Mouse (Mus musculus) frontal cortex, adult 2 months (tissue): Measurements from ENCODE around the gene Fbxo46. TPM values are rescaled to one million over a fixed set of nuclear protein-coding genes. Genes with fewer than 3 reads are reported as not detected.
"Not testable (repeated sequence)": the region's sequence is repeated elsewhere in the genome, so short reads cannot be mapped to it uniquely, and the experiment has no call there.

ENCODE experiments used
- DNase-seq, 2 experiments: peaks; one replicate each; pipeline ENCODE4 v3.0.0; 2022; ENCODE audit warnings: low spot score in 1 of 2; ENCODE audit errors: extremely low spot score in 1 of 2
- polyA plus RNA-seq: library from polyadenylated mRNA; depleted of rRNA; stranded (reverse); fragments of >200 nt; gene quantifications from 2 replicates; pipeline ENCODE4 v1.2.3, GENCODE M21; 2012

Gene Fbxo46
- polyA plus RNA-seq, 1 experiment = 8.4 TPM

- DNase-seq = no peak
Measured at GRCm38 (mm10) chr7:19129396-19129795, 9.7 kb downstream of the Fbxo46 start.

DNA sequence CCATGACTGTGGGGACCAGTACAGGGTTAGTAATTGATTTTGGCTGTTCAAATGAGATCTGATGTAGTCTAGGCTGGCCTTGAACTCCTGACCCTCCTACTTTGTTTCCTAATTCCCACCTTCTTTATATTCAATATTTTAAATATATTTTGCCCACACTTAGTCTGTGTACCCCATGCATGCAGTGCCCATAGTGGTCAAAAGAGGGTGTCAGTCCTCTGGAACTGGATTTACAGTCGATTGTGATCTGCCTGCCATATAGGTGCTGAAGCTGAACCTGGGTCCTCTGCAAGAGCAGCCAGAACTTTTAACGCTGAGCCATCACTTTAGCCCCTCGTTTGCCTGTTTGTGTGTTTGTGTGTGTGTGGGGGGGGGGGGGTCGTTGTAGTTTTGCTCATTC, 11.0 kb downstream of the Fbxo46 start:
- DNase-seq = no peak

DNA sequence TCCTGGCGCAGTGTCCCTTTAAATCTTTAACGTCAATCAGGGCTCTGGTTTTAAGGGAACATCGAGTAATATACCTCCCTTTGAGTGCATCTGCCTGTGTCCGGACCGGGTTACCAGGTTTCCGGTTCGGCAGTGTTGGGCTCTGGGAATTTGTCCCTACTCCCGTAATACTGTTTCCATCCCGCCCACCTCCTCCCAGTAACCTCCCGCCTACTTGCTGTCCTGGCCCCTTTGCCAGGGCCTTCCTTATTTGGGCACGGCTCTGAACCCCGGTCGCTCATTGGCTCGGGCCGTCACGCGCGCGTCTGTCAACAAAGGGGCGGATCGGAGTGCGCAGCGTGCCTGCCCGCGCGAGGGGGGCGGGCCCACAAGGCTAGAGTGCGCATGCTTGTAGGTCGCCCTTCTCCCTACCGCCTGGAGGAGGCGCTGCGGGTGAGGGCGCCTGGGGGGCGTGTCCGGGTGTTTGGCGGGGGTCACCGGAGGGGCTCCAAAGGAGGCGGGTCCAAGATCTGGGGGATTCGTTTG, 11.7 kb downstream of the Fbxo46 start:
- DNase-seq = peak; percentile 96 to 97

GRCm38 (mm10) chr7:19136168-19136567, 16.5 kb downstream of the Fbxo46 start:
- DNase-seq = no peak

DNA sequence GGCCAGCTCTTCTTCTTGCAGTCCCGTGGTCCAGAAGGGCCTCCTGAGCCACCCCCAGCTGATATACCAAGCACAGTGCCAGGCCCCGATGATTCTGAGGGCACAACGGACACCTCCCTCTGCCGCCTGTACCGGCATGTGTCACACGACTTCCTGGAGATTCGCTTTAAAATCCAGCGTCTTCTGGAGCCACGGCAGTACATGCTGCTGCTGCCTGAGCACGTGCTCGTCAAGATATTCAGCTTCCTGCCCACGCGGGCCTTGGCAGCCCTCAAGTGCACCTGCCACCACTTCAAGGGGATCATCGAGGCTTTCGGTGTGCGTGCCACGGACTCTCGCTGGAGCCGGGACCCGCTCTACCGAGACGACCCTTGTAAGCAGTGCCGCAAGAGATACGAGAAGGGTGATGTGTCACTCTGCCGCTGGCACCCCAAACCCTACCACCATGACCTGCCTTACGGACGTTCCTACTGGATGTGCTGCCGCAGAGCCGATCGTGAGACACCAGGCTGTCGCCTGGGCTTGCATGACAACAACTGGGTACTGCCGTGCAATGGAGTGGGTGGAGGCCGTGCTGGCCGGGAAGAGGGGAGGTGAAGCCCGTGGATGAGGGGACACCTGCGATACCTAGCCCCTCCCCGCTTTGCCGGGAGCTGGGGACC, 17.1 kb downstream of the Fbxo46 start:
- DNase-seq = peak; percentile 60 to 66

DNA sequence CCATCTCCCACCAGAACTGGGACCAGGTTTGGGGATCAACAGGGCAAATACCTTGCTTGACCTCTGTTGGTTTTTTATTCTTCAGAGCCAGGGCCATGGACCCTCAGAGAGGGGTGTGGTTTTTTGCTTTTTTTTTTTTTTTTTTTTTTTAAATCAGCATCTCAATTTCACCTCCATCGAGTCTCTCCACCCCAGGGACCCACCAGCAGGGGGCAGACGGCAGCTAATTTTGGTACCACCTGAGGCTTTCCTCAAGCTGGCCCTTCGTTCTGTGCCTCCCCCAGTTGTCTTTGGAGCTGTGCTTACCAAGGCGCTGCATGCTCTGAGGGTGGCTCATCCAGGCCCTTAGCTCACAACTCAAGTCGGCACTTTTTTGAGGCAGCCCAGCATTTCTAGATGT, 17.7 kb downstream of the Fbxo46 start:
- DNase-seq = peak in 1 of 2 experiments; percentile 79

GRCm38 (mm10) chr7:19146793-19147192, 27.1 kb downstream of the Fbxo46 start:
- DNase-seq = no peak

DNA sequence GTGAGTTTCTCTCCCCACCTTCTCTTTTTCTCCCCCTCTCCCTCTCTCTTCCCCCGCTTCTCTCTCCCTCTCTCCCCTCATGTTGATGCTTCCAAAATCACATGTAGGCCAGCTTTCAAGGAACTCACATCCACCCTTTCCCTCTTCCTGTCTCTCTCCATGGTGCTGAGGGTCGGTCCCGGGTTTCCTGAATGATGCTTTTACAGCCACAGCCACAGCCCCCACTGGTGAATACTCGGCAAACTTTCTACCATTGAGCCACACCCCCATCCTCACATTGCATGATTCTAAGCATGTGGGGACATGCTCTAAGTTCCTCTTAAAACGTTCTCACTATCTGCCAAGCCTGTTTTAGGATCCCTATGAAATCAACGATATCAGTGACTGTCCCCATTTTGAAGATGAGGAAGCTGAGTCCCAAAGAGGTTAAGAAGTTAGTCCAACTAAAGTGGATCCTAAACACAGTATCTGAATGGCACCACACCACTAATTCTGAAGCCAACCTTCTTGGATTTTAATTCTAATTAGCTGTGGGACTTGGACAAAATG, 27.9 kb downstream of the Fbxo46 start:
- DNase-seq = no peak

GRCm38 (mm10) chr7:19148180-19148874, 28.7 kb downstream of the Fbxo46 start:
- DNase-seq = no peak

DNA sequence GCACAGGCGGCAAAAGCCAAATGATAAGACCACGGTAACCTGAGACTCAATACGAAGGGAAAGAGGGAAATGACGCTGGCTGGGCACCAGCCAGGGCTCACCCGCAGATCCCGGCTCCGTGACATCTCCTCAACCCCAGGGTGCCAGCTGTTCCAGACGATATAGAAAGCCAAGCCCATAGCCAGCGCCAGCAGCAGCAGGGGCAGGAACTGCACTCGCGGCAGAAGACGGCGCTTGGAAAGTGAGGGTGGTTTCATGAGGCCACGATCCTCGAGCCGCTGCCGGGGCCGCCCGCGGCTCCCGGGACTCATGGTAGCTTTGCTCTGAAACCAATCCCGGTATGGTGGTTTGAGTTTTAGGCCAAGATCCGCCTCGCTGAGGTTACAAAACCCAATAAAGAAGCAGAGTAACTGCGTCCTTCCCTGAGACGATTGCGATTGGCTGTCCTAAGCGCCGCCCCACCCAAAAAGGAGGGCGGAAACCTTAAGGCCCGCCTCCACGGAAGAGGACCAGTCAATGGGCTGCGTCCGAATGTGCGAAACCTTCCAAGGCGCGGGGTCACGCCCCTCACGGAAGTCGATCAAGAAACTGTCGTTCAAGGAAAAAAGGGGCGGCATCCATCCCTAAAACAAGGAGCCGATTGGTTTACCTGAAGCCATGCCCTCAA, 29.3 kb downstream of the Fbxo46 start, which contains the start of gene Qpctl:
TSS of gene Qpctl (minus strand) at position 417 of the 667 bp plus-strand sequence.
- DNase-seq = peak; percentile 99

DNA sequence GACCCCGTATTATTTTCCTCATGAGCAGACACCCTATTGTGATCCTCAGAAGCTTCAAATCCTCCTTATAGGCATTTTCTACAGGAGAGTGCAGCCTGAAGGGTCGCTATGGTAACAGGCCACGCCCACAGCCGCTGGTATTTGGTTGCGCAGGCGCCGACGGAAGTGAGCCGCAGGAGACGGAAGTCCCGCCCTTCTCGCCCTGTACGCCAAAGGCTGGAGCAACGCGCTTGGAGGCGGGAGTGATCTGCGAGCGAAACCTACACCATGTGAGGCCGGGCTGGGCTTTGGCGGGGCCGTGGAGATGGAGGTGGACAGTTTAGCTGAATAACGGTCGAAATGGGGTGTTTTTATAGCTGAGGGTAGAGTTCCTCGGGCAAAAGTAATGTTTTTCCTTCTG, 30.0 kb downstream of the Fbxo46 start, which contains the start of gene Snrpd2:
TSS of gene Snrpd2 (plus strand) at position 97 of the 400 bp plus-strand sequence.
- peak; percentile 87 to 97 for DNase-seq

GRCm38 (mm10) chr7:19151121-19151520, 31.5 kb downstream of the Fbxo46 start:
- DNase-seq = not testable (repeated sequence)

- DNase-seq = no peak
Measured at GRCm38 (mm10) chr7:19154796-19155195, 35.1 kb downstream of the Fbxo46 start.

DNA sequence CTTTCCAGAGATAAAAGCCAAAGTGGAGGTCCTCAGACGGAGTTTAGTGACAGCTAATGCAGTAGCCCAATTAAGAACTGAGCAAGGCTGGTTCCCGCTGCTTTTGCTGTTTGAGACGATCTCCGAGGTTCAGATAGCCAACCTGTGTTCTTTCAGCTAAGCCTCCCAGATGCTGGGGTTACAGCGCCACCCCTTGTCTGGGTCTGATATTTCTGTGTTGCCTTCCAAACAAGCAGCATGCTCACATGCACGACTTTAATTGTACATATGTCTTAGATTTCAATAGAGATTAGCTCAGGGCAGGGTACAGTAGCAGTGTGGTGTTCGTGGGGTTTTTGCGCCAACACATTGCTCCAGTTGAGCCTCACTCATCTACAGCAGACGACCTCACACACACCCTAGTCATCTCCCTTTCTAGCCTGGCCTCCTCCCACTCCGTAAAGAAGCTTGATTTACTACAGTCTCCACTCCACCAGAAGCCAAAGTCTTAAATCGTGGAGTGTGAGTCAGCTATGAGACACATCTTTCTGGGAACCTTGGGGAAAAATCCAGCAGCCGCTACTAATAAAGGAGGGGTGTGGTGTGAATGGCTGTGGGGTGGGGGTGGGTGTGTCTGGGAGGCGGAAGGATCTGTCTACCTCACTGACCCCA, 36.3 kb downstream of the Fbxo46 start:
- DNase-seq = peak in 1 of 2 experiments; percentile 54

GRCm38 (mm10) chr7:19157160-19157800, 37.6 kb downstream of the Fbxo46 start:
- DNase-seq = peak; percentile 84 to 98

DNA sequence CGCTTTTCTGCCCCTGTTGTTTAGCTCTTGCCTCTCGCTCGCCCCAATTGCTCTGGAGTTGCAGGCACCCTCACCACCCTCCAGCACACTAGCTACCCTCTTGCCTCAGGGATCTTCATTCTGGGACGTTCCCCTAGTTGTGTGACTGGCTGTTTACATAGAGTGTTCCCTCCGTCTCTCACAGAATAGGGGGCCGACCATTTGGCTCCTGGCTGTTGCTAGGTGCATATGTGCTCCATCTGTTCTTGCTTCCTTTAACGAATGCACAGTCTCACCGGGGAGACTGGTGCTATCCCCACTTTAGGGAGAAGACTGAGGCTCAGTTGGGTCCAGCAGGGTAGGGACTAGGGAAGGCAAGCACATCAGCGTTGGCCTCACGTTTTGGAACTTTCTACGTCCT, 38.9 kb downstream of the Fbxo46 start:
- DNase-seq = no peak

DNA sequence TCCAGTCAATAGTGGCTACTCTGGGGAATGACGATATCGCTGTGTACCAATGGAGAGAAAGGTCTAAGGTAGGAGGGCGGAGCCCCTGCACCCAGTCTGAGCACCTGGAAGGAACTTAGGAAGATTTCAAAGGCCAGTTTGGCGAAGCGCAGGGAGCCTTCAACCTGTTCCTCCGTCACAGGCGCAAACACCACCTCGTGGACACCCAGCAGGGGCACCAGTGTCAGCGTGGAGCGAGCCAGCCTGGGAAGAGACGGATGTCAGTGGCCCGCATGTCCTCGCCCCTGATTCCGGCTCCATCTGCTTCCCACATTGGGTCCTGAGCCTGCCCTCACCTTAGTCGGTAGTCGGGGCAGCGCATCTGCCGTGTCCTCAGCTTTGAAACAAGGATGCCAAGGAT, 39.8 kb downstream of the Fbxo46 start:
- DNase-seq = no peak

- no peak for DNase-seq
Measured at GRCm38 (mm10) chr7:19160115-19160514, 40.5 kb downstream of the Fbxo46 start.

GRCm38 (mm10) chr7:19162928-19163327, 43.3 kb downstream of the Fbxo46 start:
- no peak for DNase-seq

- DNase-seq = no peak
Measured at GRCm38 (mm10) chr7:19163752-19164151, 44.1 kb downstream of the Fbxo46 start.
